Mouse (Mus musculus) intestine, postnatal 0 days (tissue): ENCODE results near the gene Usp3. TPM values are rescaled to one million over a fixed set of nuclear protein-coding genes. Genes with fewer than 3 reads are reported as not detected.

Source experiments
- ATAC-seq: fragments of 200-750 bp; cut with Nextera tagmentation; 2 replicates; pipeline ENCODE4 v1.8.0; 2017; ENCODE audit warnings: mild to moderate bottlenecking, moderate TSS enrichment, moderate library complexity
- H3K27ac ChIP-seq: fragments of 300-500 bp; sonication (generic); 2 replicates; pipeline ENCODE4 v1.5.1; 2014; ENCODE audit warnings: mild to moderate bottlenecking, low read depth, low read length, moderate library complexity
- H3K27me3 ChIP-seq: fragments of 300-500 bp; sonication (generic); replicated peaks from 2 replicates; pipeline ENCODE4 v1.6.1; 2014; ENCODE audit warnings: low read length, mixed read lengths; ENCODE audit not compliant: control insufficient read depth, insufficient read depth
- H3K36me3 ChIP-seq: fragments of 300-500 bp; sonication (generic); 2 replicates; pipeline ENCODE4 v1.6.1; 2014; ENCODE audit warnings: mild to moderate bottlenecking, moderate library complexity; ENCODE audit not compliant: control insufficient read depth, insufficient read depth
- H3K4me1 ChIP-seq: fragments of 300-500 bp; sonication (generic); replicated peaks from 2 replicates; pipeline ENCODE4 v1.6.1; 2014; ENCODE audit warnings: antibody characterized with exemption, low read length, mixed read lengths; ENCODE audit not compliant: control insufficient read depth, insufficient read depth
- H3K4me2 ChIP-seq: fragments of 300-500 bp; sonication (generic); replicated peaks from 2 replicates; pipeline ENCODE4 v1.6.1; 2014; ENCODE audit warnings: low read depth, mild to moderate bottlenecking, moderate library complexity
- H3K4me3 ChIP-seq: fragments of 300-500 bp; sonication (generic); 2 replicates; pipeline ENCODE4 v1.5.1; 2014; ENCODE audit warnings: low read depth, low read length
- H3K9ac ChIP-seq: fragments of 300-500 bp; sonication (generic); 2 replicates; pipeline ENCODE4 v1.6.1; 2014; ENCODE audit warnings: mild to moderate bottlenecking, low read depth, low read length
- H3K9me3 ChIP-seq: fragments of 300-500 bp; sonication (generic); 2 replicates; pipeline ENCODE4 v1.6.1; 2016; ENCODE audit warnings: mixed run types; ENCODE audit not compliant: control insufficient read depth
- CTCF ChIP-seq: sonication (generic); IDR thresholded peaks from 2 replicates; pipeline ENCODE4 v1.5.1; 2016; ENCODE audit warnings: low read depth, mild to moderate bottlenecking, control low read depth, antibody characterized with exemption, moderate library complexity
- WGBS: fragments of 180-500 bp; shearing (Covaris S2); extraction: QIAGEN DNeasy Blood & Tissue Kit; methylation state at CpG from one replicate; pipeline ENCODE4 v1.1.7; 2014; 5-methylcytosine and 5-hydroxymethylcytosine counted together
- polyA plus RNA-seq: library from polyadenylated mRNA; unstranded; fragments of >200 nt; fragmentation: Nextera tagmentation; extraction: Ambion mirVana; gene quantifications from 2 replicates; pipeline ENCODE4 v1.2.1, GENCODE M21; 2015

Usp3 gene
- polyA plus RNA-seq, 1 experiment from 2014 or later, result 63.5 TPM

DNA sequence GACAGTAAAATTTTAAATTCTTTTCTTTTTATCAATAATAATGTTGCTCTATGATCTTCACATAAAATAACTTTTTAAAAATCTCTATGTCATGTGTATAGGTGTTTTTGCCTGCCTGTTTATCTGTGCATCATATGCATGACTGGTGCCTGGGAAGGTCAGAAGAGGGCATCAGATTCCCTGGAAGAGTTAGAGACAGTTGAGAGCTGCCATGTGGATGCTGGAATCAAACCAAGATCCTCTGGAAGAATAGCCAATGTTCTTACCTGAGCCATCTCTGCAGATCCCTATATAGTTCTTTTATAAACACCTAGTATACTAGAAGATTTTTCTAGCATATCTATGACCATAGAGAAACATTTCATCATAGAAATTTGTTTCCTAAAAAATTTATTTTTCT, 8.8 kb downstream of the Usp3 start:
- no peak for TF ChIP-seq CTCF
- Histone ChIP-seq H3K4me2 (no peak overlapping the region), H3K4me3 (no peak overlapping the region), H3K9ac (no peak overlapping the region), H3K27ac (no peak overlapping the region), H3K4me1 (peaks cover 4% of the 10 kb centered on the region; the same call in 1 of the 2 replicates), H3K36me3 (peaks cover 4% of the 10 kb centered on the region; the same call in 1 of the 2 replicates), H3K27me3 (no peaks in the 10 kb centered on the region), H3K9me3 (no peaks in the 10 kb centered on the region)
- no peak for ATAC-seq

DNA sequence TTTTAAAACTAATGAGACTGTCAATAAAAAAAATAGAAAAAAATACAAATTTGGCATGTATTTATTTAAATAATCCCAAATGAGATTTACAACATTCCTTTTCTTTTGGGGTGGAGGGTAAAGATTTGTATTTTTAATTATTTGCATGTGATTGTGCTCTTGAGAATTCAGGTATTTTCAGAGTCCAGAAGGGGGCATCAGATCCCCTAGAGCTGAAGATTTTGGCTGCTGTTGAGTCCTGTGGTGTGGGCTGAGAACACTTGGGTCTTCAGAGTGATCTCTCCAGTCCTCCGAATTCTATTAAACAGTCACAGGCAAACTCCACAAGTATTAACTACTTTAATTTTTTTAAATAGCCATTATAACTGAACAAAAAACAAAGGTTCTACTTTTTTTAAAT, 9.7 kb downstream of the Usp3 start:
- Histone ChIP-seq H3K27ac (no peak overlapping the region), H3K4me2 (no peak overlapping the region), H3K4me1 (0 out of 2 replicates have a peak, but pooled peaks cover 3% of the 10 kb centered on the region), H3K9ac (no peak overlapping the region), H3K27me3 (no peaks in the 10 kb centered on the region), H3K36me3 (peaks cover 4% of the 10 kb centered on the region; the same call in 1 of the 2 replicates), H3K9me3 (no peaks in the 10 kb centered on the region), H3K4me3 (no peak overlapping the region)
- no peak for ATAC-seq
- TF ChIP-seq CTCF, result peak; percentile 32; the same call in 1 of the 2 replicates
- WGBS, result 88% methylated on average over 1 of the region's 1 CpGs

DNA sequence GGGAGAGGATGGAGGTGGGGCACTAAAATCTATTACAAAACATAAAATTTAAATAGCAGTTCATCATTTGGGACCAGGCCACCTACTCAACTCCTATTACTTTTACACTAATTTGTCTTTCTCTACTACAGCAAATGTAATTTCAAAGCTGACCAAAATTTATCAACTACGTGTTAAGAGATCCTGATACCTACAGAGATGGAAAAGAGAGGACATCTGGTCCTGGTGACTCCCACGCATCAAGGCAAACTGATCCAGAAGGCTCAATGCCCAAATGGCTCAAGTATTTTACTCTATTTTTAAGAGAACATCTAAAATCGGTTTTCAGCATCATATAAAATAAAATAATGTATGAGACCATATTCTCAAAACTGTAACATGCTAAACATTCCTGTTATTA, 11.2 kb downstream of the Usp3 start:
- H3K36me3 ChIP-seq, result peaks cover 4% of the 10 kb centered on the region; the same call in 1 of the 2 replicates
- no peak for TF ChIP-seq CTCF
- H3K4me1 ChIP-seq, result 0 out of 2 replicates have a peak, but pooled peaks cover 2% of the 10 kb centered on the region
- H3K9me3 ChIP-seq, result no peaks in the 10 kb centered on the region
- H3K4me3 ChIP-seq, result no peak overlapping the region
- no peak overlapping the region for H3K27ac ChIP-seq
- H3K27me3 ChIP-seq, result no peaks in the 10 kb centered on the region
- H3K9ac ChIP-seq, result no peak overlapping the region
- 73% methylated on average over 3 of the region's 3 CpGs for WGBS
- ATAC-seq, result no peak
- no peak overlapping the region for H3K4me2 ChIP-seq

DNA sequence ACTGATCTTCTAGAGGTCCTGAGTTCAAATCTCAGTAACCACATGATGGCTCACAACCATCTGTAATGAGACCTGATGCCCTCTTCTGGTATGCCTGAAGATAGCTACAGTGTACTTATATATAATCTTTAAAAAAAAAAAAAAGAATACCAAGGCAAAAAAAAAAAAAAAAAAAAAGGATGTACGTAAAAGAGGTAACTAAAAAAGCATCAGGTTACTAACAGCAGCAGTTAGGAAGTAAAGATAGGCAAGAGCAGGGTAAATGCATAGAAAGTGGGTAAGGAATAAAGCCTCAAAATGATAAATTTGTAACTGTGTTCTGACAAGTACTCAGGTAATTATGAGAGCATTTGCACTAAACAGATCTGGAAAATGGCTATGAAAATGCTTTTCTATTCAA, 12.2 kb downstream of the Usp3 start:
- Histone ChIP-seq H3K27ac (no peak overlapping the region), H3K36me3 (peaks cover 4% of the 10 kb centered on the region; the same call in 1 of the 2 replicates), H3K4me3 (no peak overlapping the region), H3K27me3 (no peaks in the 10 kb centered on the region), H3K9me3 (no peaks in the 10 kb centered on the region), H3K9ac (no peak overlapping the region), H3K4me1 (no peaks in the 10 kb centered on the region), H3K4me2 (no peak overlapping the region)
- ATAC-seq, result no peak
- 0 out of 2 replicates have a peak, but pooled peaks have one; percentile 15 for TF ChIP-seq CTCF
- WGBS, result 94% methylated on average over 1 of the region's 1 CpGs

DNA sequence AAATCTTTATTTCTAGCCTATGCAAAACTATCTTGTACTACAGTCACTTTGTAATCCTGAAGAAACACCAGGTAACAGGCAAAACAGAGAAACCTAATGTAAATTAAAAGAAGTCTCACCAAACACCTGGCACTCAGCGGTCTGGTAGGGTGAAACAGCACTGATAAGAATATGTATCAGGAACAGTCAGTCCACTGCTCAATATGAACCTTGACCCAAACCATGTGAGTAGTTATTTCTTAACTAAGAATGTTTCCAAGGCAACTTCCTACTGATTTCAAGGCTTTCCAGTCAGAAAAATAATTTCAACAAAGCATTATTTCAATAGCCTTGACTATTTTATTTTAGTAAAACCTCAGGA, 17.1 kb downstream of the Usp3 start:
- no peak overlapping the region for H3K4me3 ChIP-seq
- ATAC-seq, result peak; percentile 83

DNA sequence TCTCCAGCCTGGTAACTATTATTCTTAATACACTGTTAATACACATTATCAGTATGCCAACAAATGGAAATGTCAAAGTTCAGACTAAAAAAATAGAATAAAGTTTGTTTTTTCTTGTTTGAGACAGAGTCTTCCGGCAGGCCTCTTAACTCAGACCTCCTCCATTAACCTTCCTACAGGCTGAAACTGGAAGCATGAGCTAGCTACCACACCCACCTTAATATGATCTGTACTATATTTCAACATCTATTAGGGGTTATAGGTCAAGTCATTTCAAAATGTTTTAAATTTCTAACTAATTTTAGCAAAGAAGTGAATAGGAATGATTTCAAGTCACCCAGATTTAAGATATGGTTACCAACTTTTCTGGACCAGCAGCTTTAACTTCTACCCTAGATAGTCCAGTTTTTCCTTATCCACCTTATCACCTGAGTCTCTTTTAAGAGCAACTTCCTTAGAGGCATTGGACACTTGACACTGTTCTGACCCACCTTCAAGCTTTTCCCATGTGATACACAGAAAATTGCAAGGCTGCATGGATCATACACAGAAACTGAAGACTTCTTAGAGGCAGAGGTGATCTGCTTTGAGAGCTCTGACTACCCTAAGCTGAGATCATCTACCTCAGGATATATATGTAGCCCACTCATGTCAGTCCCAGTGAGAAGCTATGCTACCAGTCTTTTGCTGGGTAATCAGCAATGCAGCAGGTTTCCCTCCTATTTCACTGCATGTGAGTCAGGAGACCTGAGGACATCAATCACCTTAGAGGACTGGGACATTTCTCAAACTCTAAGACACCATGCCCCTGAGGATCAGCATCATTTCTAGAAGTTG, 17.7 kb downstream of the Usp3 start:
- TF ChIP-seq CTCF, result no peak
- Histone ChIP-seq H3K36me3 (peaks cover 4% of the 10 kb centered on the region), H3K9ac (0 out of 2 replicates have a peak overlapping the region, but pooled peaks have one; percentile 8), H3K27me3 (no peaks in the 10 kb centered on the region), H3K9me3 (no peaks in the 10 kb centered on the region), H3K27ac (peak overlapping the region; percentile 83), H3K4me3 (no peak overlapping the region), H3K4me2 (peak overlapping the region; percentile 51), H3K4me1 (peaks cover 3% of the 10 kb centered on the region; the same call in 1 of the 2 replicates)
- WGBS, result 46% methylated on average over 1 of the region's 1 CpGs
- peak; percentile 66 for ATAC-seq

More for the DNA sequence above, 17.1 kb downstream of the Usp3 start:
- H3K27me3 ChIP-seq, result no peaks in the 10 kb centered on the region
- H3K9me3 ChIP-seq, result no peaks in the 10 kb centered on the region
- H3K4me1 ChIP-seq, result peaks cover 3% of the 10 kb centered on the region; the same call in 1 of the 2 replicates
- H3K9ac ChIP-seq, result 0 out of 2 replicates have a peak overlapping the region, but pooled peaks have one; percentile 8
- H3K4me2 ChIP-seq, result peak overlapping the region; percentile 51; the same call in 1 of the 2 replicates
- peaks cover 4% of the 10 kb centered on the region for H3K36me3 ChIP-seq
- WGBS, result 45% methylated on average over 1 of the region's 1 CpGs
- no peak for TF ChIP-seq CTCF
- H3K27ac ChIP-seq, result peak overlapping the region; percentile 83
